Mouse (Mus musculus) frontal cortex, adult 2 months (tissue): Measurements from ENCODE around the gene Veph1. TPM values are rescaled to one million over a fixed set of nuclear protein-coding genes. Genes with fewer than 3 reads are reported as not detected.

Experiments used
- DNase-seq, 2 experiments: peaks; one replicate each; pipeline ENCODE4 v3.0.0; 2022; ENCODE audit warnings: low spot score in 1 of 2; ENCODE audit errors: extremely low spot score in 1 of 2
- polyA plus RNA-seq: library from polyadenylated mRNA; depleted of rRNA; stranded (reverse); fragments of >200 nt; gene quantifications from 2 replicates; pipeline ENCODE4 v1.2.3, GENCODE M21; 2012; rRNA removed

Veph1 gene
- polyA plus RNA-seq, 1 experiment, result 0.20 TPM

DNA sequence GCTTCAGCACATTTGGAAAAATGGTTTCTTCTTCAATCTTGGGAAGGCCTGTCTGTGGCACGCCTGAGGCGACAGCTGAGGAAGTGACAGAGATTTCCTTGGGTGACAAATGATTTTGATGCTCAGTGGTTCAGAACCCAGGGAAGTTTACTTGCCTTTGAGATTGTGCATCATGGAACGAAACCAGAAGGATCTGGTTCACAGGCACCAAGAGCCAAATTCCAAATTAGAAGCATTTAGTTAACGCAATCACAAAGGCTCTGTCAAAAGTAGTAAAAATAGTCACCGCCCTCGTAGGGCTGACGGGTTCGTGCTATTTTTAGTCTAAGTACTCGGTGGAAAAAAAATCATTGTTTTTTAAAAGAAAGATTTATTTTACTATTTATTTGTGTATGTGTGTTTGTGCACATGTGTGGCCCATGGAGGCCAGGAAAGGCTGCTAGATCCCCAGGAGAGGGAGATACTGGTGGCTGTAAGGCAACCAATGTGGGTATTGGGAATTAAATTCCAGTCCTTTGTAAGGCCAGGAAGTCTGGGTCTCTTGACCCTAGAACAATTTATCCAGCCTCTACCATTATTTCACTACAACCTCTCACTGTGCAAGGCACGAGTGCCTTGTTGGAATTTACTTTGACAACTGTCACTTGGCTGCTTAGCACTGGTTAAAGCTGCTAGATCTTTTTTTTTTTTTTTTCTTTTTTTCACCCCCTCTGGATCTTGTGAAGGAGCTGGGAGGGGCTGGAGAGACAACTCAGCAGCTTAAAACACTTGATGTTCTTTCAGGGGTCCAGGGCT is 246.3 kb downstream of the Veph1 start:
- peak; percentile 21 to 38 for DNase-seq

DNA sequence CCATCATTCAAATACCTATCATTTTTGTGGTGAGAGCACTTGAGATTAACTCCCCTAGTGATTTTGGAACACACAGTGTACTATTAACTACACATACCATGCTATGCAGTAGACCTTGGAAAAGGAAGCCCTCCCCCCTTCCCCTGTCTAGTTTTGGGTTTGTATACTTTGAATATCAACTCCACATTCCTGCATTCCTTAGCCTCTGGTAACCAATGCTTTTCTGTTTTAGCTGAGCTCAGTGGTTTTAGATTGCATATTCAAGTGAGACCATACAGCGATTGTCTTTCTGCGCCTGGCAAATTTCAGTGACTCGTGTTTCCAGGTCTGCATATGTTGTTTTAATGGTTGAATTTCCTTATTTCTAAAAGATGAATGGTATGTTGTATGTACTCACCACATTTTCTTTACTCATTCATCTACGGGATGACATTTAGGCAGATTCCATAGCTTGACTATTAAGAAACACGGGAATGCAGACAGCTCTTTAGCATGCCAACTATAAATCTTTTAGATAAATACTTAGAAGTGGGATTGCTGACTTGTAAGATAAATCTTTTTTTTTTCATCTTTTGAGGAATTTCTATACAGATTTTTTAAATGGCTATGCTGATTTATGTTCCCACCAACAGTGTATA is 255.7 kb downstream of the Veph1 start:
- DNase-seq, result no peak

DNA sequence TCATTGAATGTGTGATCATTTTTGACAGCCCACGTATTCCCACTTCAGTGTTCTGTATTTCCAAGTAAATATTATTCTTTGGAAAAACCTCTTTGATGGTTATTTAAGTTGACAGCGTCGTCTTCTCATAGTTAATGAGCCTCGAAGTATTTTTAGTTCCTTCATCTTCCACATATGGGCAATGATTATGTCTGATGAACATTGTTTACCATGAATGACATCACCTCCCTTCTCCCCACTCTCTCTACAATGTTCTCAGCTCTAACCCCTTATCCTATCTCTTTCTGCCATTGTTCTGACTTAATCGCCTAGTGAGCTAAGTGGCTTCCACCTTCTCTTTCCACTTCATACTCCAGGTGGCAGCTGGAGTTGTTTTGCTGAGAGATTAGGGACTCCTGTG is 261.4 kb downstream of the Veph1 start:
- no peak for DNase-seq

DNA sequence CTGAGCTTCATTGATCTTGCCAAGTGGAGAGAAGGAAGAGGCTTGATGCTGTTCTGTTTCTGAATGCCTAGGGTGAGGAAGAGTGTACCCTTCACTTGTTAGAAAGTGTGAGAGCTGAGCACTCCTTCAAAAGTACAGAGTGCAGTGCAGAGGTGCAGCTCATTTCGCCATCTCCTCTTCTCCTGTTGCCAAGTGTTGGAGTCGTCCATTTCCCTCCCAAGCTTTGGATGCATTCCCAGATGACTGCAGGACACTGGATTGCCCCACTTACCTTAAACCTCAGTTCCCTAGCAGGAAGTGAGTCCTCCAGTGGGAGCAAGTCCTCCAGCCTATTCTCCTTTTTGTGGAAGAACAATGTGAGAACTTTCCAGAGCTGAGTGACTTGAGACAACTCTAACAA is 263.3 kb downstream of the Veph1 start:
- DNase-seq, result no peak

DNA sequence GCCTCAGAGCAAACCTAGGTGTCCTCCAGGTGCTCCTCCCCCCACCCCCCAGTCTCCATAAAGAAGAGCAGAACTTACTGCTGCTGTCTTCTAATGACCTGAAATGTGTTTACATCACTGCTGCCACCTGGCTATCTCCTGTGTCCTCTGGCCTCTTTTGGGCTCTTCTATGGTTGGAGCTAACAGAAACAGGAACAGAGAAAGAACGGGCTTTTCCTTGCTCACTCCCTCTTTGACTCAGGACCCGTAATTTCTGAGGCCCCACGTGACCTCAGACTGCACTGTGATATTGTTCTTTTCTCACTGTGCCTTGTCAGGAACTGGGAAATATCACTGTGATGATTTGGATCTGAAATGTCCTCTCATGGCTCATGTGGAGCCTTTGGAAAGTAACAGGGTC is 271.2 kb downstream of the Veph1 start:
- DNase-seq, result no peak

DNA sequence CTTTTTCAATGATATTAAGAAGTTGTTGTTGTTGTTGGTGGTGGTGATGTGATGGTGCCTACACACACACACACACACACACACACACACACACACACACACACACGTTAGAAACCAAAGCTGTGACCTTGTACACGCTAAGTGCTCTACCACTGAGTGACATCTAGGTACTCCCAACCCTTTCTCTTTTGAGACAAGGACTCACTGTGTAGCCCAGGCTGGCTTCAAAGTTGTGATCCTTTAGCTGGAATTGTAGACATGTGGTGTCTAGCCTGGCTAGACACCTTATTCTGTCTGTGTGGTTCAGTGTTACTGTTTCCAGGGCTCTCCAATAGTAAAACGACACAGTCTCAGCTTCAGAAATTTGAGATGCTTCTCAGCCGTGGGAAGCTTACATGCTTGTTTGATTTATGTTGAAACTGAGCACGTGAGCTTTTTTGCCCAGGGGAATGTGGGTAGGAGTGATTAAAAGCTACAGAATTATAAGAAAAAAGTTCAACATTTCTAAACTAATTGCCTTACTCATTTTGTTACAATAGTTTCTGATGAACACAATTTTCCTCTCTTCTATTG is 272.3 kb downstream of the Veph1 start:
- DNase-seq, result no peak

DNA sequence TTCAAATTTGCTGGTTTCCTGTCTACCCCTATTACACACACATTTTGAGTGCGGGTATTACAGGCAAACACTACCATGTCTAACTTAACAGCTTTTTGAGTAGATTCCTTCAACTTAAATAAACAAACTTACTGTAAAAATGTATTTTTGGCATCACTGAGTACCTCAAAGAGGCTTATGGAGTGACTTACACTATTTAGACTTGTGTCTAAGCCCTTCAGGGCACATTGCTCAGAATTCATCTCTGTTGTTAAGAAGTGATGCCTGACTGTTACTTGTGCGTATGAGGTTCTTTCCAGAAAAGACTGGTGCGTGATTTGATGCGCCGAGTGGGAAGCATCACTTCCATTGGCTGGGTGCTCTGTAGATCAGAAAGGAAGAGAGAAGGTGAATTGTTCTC is 277.5 kb downstream of the Veph1 start:
- no peak for DNase-seq

DNA sequence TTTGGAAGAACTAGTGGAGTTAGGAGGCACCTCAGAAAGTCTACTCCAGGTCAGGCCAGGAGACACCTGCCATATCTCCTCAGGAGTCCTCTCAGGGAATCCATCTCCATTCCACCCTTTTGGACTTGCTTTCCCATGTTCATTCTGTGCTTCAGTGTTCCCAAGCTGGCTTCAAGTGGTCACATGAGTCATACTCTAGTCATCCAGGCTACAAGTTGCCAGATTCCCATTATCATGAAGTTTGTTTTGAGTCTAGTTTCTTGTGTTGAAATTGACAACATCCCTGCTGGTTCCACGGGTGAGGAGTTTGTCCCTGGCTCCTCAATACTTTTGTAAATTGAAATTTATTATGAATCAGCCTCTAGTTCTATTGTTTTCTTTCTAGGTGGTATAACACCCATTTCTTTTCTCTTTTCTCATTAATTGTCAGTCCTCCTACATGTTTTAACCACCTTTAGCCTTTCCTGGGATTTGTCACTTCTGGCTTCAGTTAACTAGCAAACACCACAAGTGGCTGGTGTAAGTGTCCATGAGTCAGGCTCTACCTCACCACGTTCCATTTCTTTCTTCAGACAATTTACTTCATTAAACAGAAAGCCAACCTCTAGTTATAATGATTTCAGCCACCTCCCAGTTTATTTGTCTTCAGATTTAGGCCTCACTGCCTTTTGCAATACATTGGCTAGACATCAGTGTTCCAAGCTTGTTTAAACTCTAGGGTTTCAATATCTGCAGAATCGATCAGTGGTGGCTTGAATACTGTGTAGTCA is 288.8 kb downstream of the Veph1 start:
- DNase-seq, result no peak

DNA sequence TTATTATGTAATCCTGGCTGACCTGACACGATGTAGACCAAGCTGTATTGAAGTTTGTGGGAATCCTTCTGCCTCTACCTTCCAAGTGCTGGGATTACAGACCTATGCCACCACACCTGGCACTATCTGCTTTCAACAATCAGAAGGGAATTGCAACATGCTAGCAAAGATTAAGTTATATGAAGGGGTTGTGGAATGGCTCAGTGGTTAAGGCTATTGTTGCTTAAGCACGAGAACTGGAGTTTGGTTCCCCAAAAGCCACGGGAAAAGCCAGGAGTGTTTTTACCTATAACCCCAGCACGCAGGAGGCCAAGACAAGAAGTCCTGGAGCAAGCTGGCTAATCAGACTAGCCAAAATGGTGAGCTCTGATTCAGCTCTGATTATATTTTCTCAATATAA is 291.6 kb downstream of the Veph1 start:
- DNase-seq, result no peak

DNA sequence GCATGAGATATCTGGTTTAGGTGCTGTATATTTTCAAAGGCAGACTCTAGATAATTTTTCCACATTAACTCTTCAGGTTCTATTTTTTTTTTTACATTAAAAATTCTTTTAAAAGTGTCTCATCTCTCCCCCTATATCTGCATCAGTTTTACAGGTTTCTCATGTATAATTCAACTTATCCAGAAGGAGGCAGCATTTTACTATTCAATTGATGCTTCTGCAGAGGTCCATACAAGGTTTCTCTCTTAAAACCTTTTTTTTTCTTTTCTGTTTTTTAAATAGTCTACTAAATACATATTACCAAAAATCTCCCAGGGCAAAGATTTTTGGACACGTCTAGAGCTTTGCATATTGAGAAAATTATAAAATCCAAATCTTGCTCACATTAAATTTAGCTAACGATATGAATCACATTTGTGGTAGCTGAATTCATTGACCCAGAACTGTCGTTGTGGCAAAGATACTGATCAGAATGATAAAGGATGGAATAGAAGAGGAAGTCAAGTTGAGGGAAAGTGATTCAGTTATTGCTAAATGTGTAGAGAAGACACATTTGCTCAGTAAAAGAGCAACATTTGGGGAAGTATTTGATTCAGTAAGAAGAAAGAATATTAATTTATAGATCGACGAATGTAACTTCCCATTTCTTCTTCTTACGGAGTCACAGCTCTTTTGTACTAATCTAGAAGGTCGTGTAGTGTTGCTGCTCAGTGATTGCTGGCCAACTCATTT is 292.3 kb downstream of the Veph1 start:
- peak in 1 of 2 experiments; percentile 23 for DNase-seq

Other genes starting within 250 kb of the Veph1 start
- 0.61 and 0.74 TPM in 2 replicates for gene Ptx3, start 76.9 kb downstream of the Veph1 start, polyA plus RNA-seq